Mouse (Mus musculus) thymus, adult 2 months (tissue): ENCODE measurements around the gene Cep57.

Experiments used
- CTCF ChIP-seq: fragments of 200-500 bp; IDR thresholded peaks from 2 replicates; pipeline ENCODE4 v1.5.1; 2012; ENCODE audit warnings: mild to moderate bottlenecking, control low read depth, low read length, moderate library complexity, borderline replicate concordance; ENCODE audit not compliant: control insufficient read depth, poor library complexity, insufficient read depth; ENCODE audit errors: extremely low read depth
- POLR2A ChIP-seq: fragments of 200-500 bp; IDR thresholded peaks from 2 replicates; pipeline ENCODE4 v1.6.1; 2012; ENCODE audit warnings: mild to moderate bottlenecking, low read length, control low read depth, moderate library complexity; ENCODE audit not compliant: control insufficient read depth, poor library complexity, insufficient read depth; ENCODE audit errors: extremely low read depth

GRCm38 (mm10) chr9:13856247-13856646 lies 29.3 kb upstream of the Cep57 start:
- TF ChIP-seq CTCF (no peak), POLR2A (no peak)
